Mouse (Mus musculus): Measurements from ENCODE around the gene Pex11g.
A peak's percentile ranks its signal among the peaks of the same experiment; 100 is the strongest.

GRCm38 (mm10) chr8:3500235-3501090, 33.0 kb upstream of the Pex11g start, which contains the start of gene Mcoln1:
- TF ChIP-seq ZNF384 (IDR thresholded peaks at IDR 0.05; ENCODE audit: low read depth, low read length): no peak
- TF ChIP-seq MAFK (IDR thresholded peaks at IDR 0.05; ENCODE audit: insufficient read depth, low read depth, low read length): no peak
- peak; percentile 78 for TF ChIP-seq HCFC1 (IDR thresholded peaks at IDR 0.05; ENCODE audit: borderline replicate concordance, insufficient read depth, low read length)
- no peak for TF ChIP-seq ZC3H11A (IDR thresholded peaks at IDR 0.05; ENCODE audit: borderline replicate concordance, low read depth, low read length)

All from ES-E14 (cell line).